Mouse (Mus musculus) ovary, adult 2 months (tissue): ENCODE data around the gene Prkag3. TPM values are rescaled to one million over a fixed set of nuclear protein-coding genes. Genes with fewer than 3 reads are reported as not detected.

Experiments used
- polyA plus RNA-seq: library from polyadenylated mRNA; depleted of rRNA; stranded (reverse); fragments of >200 nt; gene quantifications from 2 replicates; pipeline ENCODE4 v1.2.3, GENCODE M21; 2012; rRNA removed

Prkag3 gene
- polyA plus RNA-seq = 0.44 and 0.79 TPM in 2 replicates

GRCm38 (mm10) chr1:74748643-74749271, at the start of gene Prkag3:
Gene Prkag3, minus strand, starts transcription at chr1:74749221.

DNA sequence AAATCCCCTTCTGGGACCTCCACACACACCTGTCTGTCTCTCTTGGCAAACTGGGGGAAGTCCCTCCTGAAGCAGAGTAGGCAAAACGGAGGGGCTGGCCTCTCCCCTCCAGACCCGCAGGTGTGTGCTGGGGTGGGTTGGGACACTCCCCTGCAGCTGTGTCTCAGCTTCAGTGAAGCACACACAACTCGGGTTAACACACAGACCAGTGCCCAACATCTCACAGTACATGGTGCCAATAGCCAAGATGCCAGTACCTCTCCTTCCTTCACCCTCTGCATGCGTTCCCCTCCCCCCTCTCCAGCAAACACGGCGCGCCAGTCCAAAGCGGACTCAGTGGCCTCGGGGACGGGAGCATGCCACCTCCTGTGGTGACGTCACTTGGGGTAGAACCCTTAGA, 42.2 kb upstream of the Prkag3 start, which contains the start of gene Wnt10a:
Gene Wnt10a (plus strand): TSS at position 268 of the 400 bp plus-strand sequence.

GRCm38 (mm10) chr1:74771845-74771930, 22.7 kb upstream of the Prkag3 start, which contains the start of gene Wnt6:
Gene Wnt6, plus strand, starts transcription at chr1:74771892.

DNA sequence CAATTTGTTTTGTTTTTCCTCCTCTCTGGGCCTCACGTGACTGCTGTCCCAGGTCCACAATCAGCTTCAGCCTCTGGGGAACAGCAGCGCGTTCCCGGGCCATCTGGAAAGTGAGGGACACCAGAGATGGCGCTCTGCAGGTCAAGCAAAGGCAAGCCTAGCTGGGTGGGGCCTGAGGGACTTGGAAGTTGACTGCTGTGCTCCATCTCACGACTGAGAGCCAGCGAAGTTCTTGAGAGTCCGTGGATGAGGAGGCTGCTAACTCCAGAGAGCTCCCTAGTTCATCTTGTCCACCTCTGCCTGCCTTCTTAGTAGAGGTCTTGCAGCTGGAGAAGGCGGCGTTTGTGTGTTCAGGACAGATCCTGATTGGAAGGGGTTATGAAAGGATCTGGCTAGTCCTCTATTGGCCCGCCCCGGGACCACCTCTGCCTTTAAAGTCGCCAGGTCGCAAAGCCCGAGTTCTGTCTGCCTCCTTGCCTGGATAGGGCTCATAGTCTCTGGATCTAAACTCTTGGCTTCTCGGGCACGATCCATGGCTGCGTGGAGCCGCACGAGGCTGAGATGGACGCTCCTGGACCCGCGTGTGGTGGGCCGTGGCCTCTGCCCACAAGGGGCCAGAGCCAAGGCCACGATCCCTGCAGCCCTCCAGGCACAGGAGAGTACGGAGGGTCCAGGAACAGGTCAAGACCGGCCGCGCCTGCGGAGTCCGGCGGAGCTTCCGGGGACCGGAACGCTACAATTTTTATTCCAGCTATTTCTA, 35.7 kb downstream of the Prkag3 start, which contains the start of gene Cyp27a1:
Gene Cyp27a1 (plus strand): TSS at position 476 of the 760 bp plus-strand sequence.

Other genes starting within 250 kb of the Prkag3 start
- gene Cnot9, start 243.2 kb downstream of the Prkag3 start, polyA plus RNA-seq = 21.1 and 26.1 TPM in 2 replicates
- 0.21 and 0.50 TPM in 2 replicates for gene Plcd4, start 206.3 kb downstream of the Prkag3 start, polyA plus RNA-seq
- gene Usp37, start 204.9 kb downstream of the Prkag3 start, polyA plus RNA-seq = 4.1 and 4.5 TPM in 2 replicates
- gene Zfp142, start 161.0 kb downstream of the Prkag3 start, polyA plus RNA-seq = 21.2 and 24.4 TPM in 2 replicates
- 13.9 and 19.8 TPM in 2 replicates for gene Bcs1l, start 160.9 kb downstream of the Prkag3 start, polyA plus RNA-seq
- gene Rnf25, start 147.8 kb downstream of the Prkag3 start, polyA plus RNA-seq = 65.0 and 80.2 TPM in 2 replicates
- 25.1 and 31.3 TPM in 2 replicates for gene Stk36, start 147.8 kb downstream of the Prkag3 start, polyA plus RNA-seq
- gene Ttll4, start 87.5 kb downstream of the Prkag3 start, polyA plus RNA-seq = 21.6 and 31.2 TPM in 2 replicates
- gene Cyp27a1, start 35.6 kb downstream of the Prkag3 start, polyA plus RNA-seq = 14.9 and 15.1 TPM in 2 replicates
- gene Wnt6, start 22.7 kb upstream of the Prkag3 start, polyA plus RNA-seq = 67.4 and 94.7 TPM in 2 replicates
- gene Wnt10a, start 42.3 kb upstream of the Prkag3 start, polyA plus RNA-seq = 2.8 and 4.3 TPM in 2 replicates
- 0.40 and 1.0 TPM in 2 replicates for gene Cdk5r2, start 105.7 kb upstream of the Prkag3 start, polyA plus RNA-seq
- gene Fev, start 136.2 kb upstream of the Prkag3 start, polyA plus RNA-seq = not detected in 2 replicates
- not detected in 2 replicates for gene Cryba2, start 143.9 kb upstream of the Prkag3 start, polyA plus RNA-seq
- gene Cfap65, start 186.4 kb upstream of the Prkag3 start, polyA plus RNA-seq = 17.8 and 21.0 TPM in 2 replicates
- gene Ihh, start 202.5 kb upstream of the Prkag3 start, polyA plus RNA-seq = 154 and 177 TPM in 2 replicates